Mouse (Mus musculus): ENCODE measurements at regions not wholly inside any gene's neighbourhood (a gene's known extent, or its start where the extent isn't known, plus 50 kb on each side); places are given as distances from the start of the nearest gene placed in this dataset.

DNA sequence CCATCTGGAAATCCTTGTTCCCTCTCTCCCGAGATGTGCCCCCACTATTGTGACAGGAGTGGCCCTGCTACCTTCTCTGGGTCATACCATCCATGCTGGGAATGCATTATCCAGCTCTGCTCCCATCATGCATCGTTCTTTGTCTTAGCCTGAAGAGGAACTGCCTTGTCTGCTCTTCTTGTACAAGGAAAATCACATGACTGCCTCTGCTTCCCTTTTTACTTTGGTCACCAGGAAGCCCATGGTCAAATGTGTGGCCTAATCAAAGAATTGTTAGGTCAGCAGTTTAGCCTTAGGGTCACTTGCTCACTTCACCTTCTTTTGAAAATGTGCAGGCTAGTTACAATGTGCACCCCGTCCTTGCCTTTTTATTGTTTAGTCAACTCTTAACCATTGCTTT lies 95.5 kb downstream of the Maf start:
- no peak overlapping the region for H3K9ac ChIP-seq (ENCODE audit: control insufficient read depth, low read depth, low read length, poor library complexity, severe bottlenecking)
- H3K4me3 ChIP-seq (ENCODE audit: control insufficient read depth in 1 of 2, insufficient read depth in 1 of 2, low read depth in 2 of 2, low read length in 2 of 2): no peak overlapping the region
- no peaks in the 10 kb centered on the region for H3K36me3 ChIP-seq (ENCODE audit: control insufficient read depth in 1 of 2, insufficient read depth in 2 of 2, low read length in 2 of 2)
- no peaks in the 10 kb centered on the region for H3K27me3 ChIP-seq (ENCODE audit: control insufficient read depth in 1 of 2, insufficient read depth in 2 of 2, low read length in 2 of 2)
- TF ChIP-seq USF1 (IDR thresholded peaks at IDR 0.05; ENCODE audit: low read depth, low read length) (no peak), SIN3A (IDR thresholded peaks at IDR 0.05; ENCODE audit: low read length) (no peak), UBTF (IDR thresholded peaks at IDR 0.05; ENCODE audit: borderline replicate concordance, insufficient read depth, low read depth, low read length) (no peak), MEF2A (IDR thresholded peaks at IDR 0.05; ENCODE audit: extremely low read depth, insufficient replicate concordance, low read depth, low read length, poor library complexity, severe bottlenecking) (no peak)
- no peak overlapping the region for H3K27ac ChIP-seq (ENCODE audit: control insufficient read depth, low read depth, low read length)
- DNase-seq (ENCODE audit: low read depth, low spot score): no peak
- H3K79me2 ChIP-seq (ENCODE audit: control insufficient read depth, insufficient read depth, low read length, poor library complexity): no peaks in the 10 kb centered on the region
- H3K9me3 ChIP-seq (replicated peaks; ENCODE audit: insufficient read depth, low read length): no peaks in the 10 kb centered on the region
- no peaks in the 10 kb centered on the region for H3K4me1 ChIP-seq (ENCODE audit: control insufficient read depth in 1 of 2, insufficient read depth in 2 of 2, low read length in 2 of 2)

GRCm38 (mm10) chr8:115599771-115600170 lies 107.8 kb downstream of the Maf start:
- no peak overlapping the region for H3K9ac ChIP-seq (ENCODE audit: control insufficient read depth, low read depth, low read length, poor library complexity, severe bottlenecking)
- H3K9me3 ChIP-seq (replicated peaks; ENCODE audit: insufficient read depth, low read length): no peaks in the 10 kb centered on the region
- H3K36me3 ChIP-seq (ENCODE audit: control insufficient read depth in 1 of 2, insufficient read depth in 2 of 2, low read length in 2 of 2): no peaks in the 10 kb centered on the region
- no peaks in the 10 kb centered on the region for H3K79me2 ChIP-seq (ENCODE audit: control insufficient read depth, insufficient read depth, low read length, poor library complexity)
- H3K27ac ChIP-seq (ENCODE audit: control insufficient read depth, low read depth, low read length): no peak overlapping the region
- H3K27me3 ChIP-seq (ENCODE audit: control insufficient read depth in 1 of 2, insufficient read depth in 2 of 2, low read length in 2 of 2): no peaks in the 10 kb centered on the region
- DNase-seq (ENCODE audit: low read depth, low spot score): no peak
- no peaks in the 10 kb centered on the region for H3K4me1 ChIP-seq (ENCODE audit: control insufficient read depth in 1 of 2, insufficient read depth in 2 of 2, low read length in 2 of 2)
- H3K4me3 ChIP-seq (ENCODE audit: control insufficient read depth in 1 of 2, insufficient read depth in 1 of 2, low read depth in 2 of 2, low read length in 2 of 2): no peak overlapping the region
- TF ChIP-seq KAT2A (conservative IDR thresholded peaks at IDR 0.05; ENCODE audit: low read depth, low read length): no peak
- TF ChIP-seq POLR2A (IDR thresholded peaks at IDR 0.05; ENCODE audit: control insufficient read depth in 1 of 2, insufficient read depth in 1 of 2, low read depth in 1 of 2, low read length in 2 of 2, poor library complexity in 1 of 2): no peak
- no peak for TF ChIP-seq BHLHE40 (IDR thresholded peaks at IDR 0.05; ENCODE audit: borderline replicate concordance, low read depth, low read length)
- TF ChIP-seq RCOR1 (IDR thresholded peaks at IDR 0.05; ENCODE audit: low read depth, low read length): no peak
- no peak for TF ChIP-seq SIN3A (IDR thresholded peaks at IDR 0.05; ENCODE audit: low read length)
- TF ChIP-seq MAX (IDR thresholded peaks at IDR 0.05; ENCODE audit: low read length): no peak
- no peak for TF ChIP-seq ZMIZ1 (IDR thresholded peaks at IDR 0.05; ENCODE audit: low read depth, low read length)
- TF ChIP-seq NRF1 (IDR thresholded peaks at IDR 0.05; ENCODE audit: insufficient read depth, low read depth, low read length, poor library complexity, severe bottlenecking): no peak
- TF ChIP-seq TCF12 (IDR thresholded peaks at IDR 0.05; ENCODE audit: low read depth, low read length): no peak
- TF ChIP-seq ETS1 (IDR thresholded peaks at IDR 0.05; ENCODE audit: low read depth, low read length): no peak
- no peak for TF ChIP-seq TBP (IDR thresholded peaks at IDR 0.05; ENCODE audit: low read depth, low read length)
- TF ChIP-seq MAZ (IDR thresholded peaks at IDR 0.05; ENCODE audit: low read depth, low read length): no peak
- TF ChIP-seq CHD1 (IDR thresholded peaks at IDR 0.05; ENCODE audit: low read depth, low read length): no peak
- TF ChIP-seq TAL1 (IDR thresholded peaks at IDR 0.05; ENCODE audit: low read length): no peak
- no peak for TF ChIP-seq CHD2 (IDR thresholded peaks at IDR 0.05; ENCODE audit: low read length)
- TF ChIP-seq UBTF (IDR thresholded peaks at IDR 0.05; ENCODE audit: borderline replicate concordance, insufficient read depth, low read depth, low read length): no peak

Data from MEL (cell line).